Mouse (Mus musculus): ENCODE results near the gene Gm4187.
"Not testable (repeated sequence)": the region's sequence is repeated elsewhere in the genome, so short reads cannot be mapped to it uniquely, and the experiment has no call there.

The Gm4187 gene

DNA sequence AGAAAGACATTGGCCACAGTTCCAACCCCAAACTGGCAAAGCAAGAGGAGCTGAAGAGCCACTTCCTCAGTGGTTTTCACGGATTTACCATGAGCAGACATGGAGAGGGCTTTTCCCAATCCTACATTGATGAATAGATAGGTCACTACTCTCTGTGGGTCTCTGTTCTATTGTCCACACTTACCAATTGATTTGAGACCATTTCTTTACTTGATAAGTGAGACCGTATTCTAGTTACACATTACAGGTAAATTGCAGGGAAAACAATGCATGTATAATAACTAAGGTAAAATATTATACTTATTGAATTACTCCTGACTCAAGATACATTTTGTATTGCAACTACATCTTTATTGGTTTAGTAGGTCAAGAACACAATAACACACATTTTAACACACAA is at the start of gene Gm4187:
Gene Gm4187 (minus strand): TSS at position 101 of the 400 bp plus-strand sequence.
- DNase-seq (ENCODE audit: extremely low read depth, insufficient read length, low spot score): not testable (repeated sequence)

DNA sequence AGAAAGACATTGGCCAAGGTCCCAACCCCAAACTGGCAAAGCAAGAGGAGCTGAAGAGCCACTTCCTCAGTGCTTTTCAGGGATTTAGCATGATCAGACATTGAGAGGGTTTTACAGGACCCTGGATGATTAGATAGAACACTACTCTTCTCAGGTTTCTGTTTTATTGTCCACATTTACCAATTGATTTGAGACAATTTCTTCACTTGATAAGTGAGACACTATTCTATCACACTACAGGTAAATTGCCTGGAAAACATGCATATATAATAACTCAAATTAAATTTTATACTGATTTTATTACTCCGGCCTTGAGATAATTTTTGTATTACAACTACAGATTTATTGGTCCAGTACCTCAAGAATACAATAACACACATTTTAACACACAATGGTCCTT is 41.4 kb upstream of the Gm4187 start, which contains the start of gene Gm8660:
Gene Gm8660 (minus strand): TSS at position 101 of the 400 bp plus-strand sequence.
- DNase-seq (ENCODE audit: extremely low read depth, insufficient read length, low spot score): not testable (repeated sequence)

Data from 3134 (cell line).